Mouse (Mus musculus) MEL (cell line): ENCODE data around the gene Gm21954. TPM values are rescaled to one million over a fixed set of nuclear protein-coding genes. Genes with fewer than 3 reads are reported as not detected.

Experiments used
- DNase-seq: peaks from one replicate; pipeline ENCODE4 v3.0.0; 2011; ENCODE audit warnings: low read depth, low spot score
- H3K27ac ChIP-seq: 2 replicates; pipeline ENCODE4 v1.5.1; 2012; ENCODE audit warnings: low read depth, mild to moderate bottlenecking, control low read depth, low read length, moderate library complexity; ENCODE audit not compliant: control insufficient read depth
- H3K27me3 ChIP-seq, 2 experiments: fragments of 150-350 bp in 1 of 2; sonication (generic) in 1 of 2; 2 replicates each; pipeline ENCODE4 v1.6.1; 2012; ENCODE audit warnings: low read length in 2 of 2, mild to moderate bottlenecking in 2 of 2, improper control_type of control experiment in 1 of 2, moderate library complexity in 1 of 2; ENCODE audit not compliant: insufficient read depth in 2 of 2, control insufficient read depth in 1 of 2
- H3K36me3 ChIP-seq, 2 experiments: 2 replicates each; pipeline ENCODE4 v1.6.1; 2012 to 2014; ENCODE audit warnings: low read length in 2 of 2, improper control_type of control experiment in 1 of 2, inconsistent platforms in 1 of 2, mild to moderate bottlenecking in 1 of 2; ENCODE audit not compliant: insufficient read depth in 2 of 2, control insufficient read depth in 1 of 2
- H3K4me1 ChIP-seq, 2 experiments: fragments of 150-350 bp in 1 of 2; sonication (generic) in 1 of 2; 2 replicates each; pipeline ENCODE4 v1.6.1; 2012; ENCODE audit warnings: low read length in 2 of 2, improper control_type of control experiment in 1 of 2, mild to moderate bottlenecking in 1 of 2; ENCODE audit not compliant: insufficient read depth in 2 of 2, control insufficient read depth in 1 of 2
- H3K4me3 ChIP-seq, 2 experiments: fragments of 150-350 bp in 1 of 2; sonication (generic) in 1 of 2; 2 replicates each; pipeline ENCODE4 v1.5.1; 2012; ENCODE audit warnings: low read depth in 2 of 2, low read length in 2 of 2, mild to moderate bottlenecking in 2 of 2, moderate library complexity in 2 of 2, control low read depth in 1 of 2, improper control_type of control experiment in 1 of 2; ENCODE audit not compliant: control insufficient read depth in 1 of 2, insufficient read depth in 1 of 2
- H3K79me2 ChIP-seq: 2 replicates; pipeline ENCODE4 v1.6.1; 2012; ENCODE audit warnings: mild to moderate bottlenecking, low read length, moderate library complexity; ENCODE audit not compliant: control insufficient read depth, poor library complexity, insufficient read depth
- H3K9ac ChIP-seq: 2 replicates; pipeline ENCODE4 v1.6.1; 2012; ENCODE audit warnings: low read depth, mild to moderate bottlenecking, control low read depth, low read length, moderate library complexity; ENCODE audit not compliant: control insufficient read depth, poor library complexity, severe bottlenecking
- H3K9me3 ChIP-seq: fragments of 150-350 bp; sonication (generic); replicated peaks from 2 replicates; pipeline ENCODE4 v1.6.1; 2012; ENCODE audit warnings: mild to moderate bottlenecking, low read length, improper control_type of control experiment, moderate library complexity; ENCODE audit not compliant: insufficient read depth
- BHLHE40 ChIP-seq: IDR thresholded peaks from 2 replicates; pipeline ENCODE4 v1.6.1; 2012; ENCODE audit warnings: low read depth, mild to moderate bottlenecking, inconsistent platforms, low read length, improper control_type of control experiment, borderline replicate concordance
- CHD2 ChIP-seq: IDR thresholded peaks from 2 replicates; pipeline ENCODE4 v1.6.1; 2011; ENCODE audit warnings: low read length, improper control_type of control experiment
- ELF1 ChIP-seq: IDR thresholded peaks from 2 replicates; pipeline ENCODE4 v1.6.1; 2014; ENCODE audit warnings: low read depth, mild to moderate bottlenecking, inconsistent platforms, low read length, improper control_type of control experiment, moderate library complexity
- GABPA ChIP-seq: IDR thresholded peaks from 2 replicates; pipeline ENCODE4 v1.6.1; 2012; ENCODE audit warnings: low read depth, mild to moderate bottlenecking, inconsistent platforms, low read length, improper control_type of control experiment, moderate library complexity
- KAT2A ChIP-seq: conservative IDR thresholded peaks from 2 replicates; pipeline ENCODE4 v1.6.1; 2012; ENCODE audit warnings: low read depth, low read length, improper control_type of control experiment, inconsistent platforms
- MAX ChIP-seq: IDR thresholded peaks from 2 replicates; pipeline ENCODE4 v1.6.1; 2011; ENCODE audit warnings: low read length, improper control_type of control experiment
- MEF2A ChIP-seq: IDR thresholded peaks from 2 replicates; pipeline ENCODE4 v1.6.1; 2014; ENCODE audit warnings: low read depth, mild to moderate bottlenecking, inconsistent platforms, low read length, improper control_type of control experiment; ENCODE audit not compliant: poor library complexity, insufficient replicate concordance, severe bottlenecking; ENCODE audit errors: extremely low read depth
- MXI1 ChIP-seq: IDR thresholded peaks from 2 replicates; pipeline ENCODE4 v1.6.1; 2011; ENCODE audit warnings: mild to moderate bottlenecking, low read depth, low read length, improper control_type of control experiment
- MYB ChIP-seq: IDR thresholded peaks from 2 replicates; pipeline ENCODE4 v1.6.1; 2011; ENCODE audit warnings: mild to moderate bottlenecking, low read depth, low read length, improper control_type of control experiment
- NELFE ChIP-seq: IDR thresholded peaks from 2 replicates; pipeline ENCODE4 v1.6.1; 2011; ENCODE audit warnings: low read depth, low read length, improper control_type of control experiment
- NRF1 ChIP-seq: IDR thresholded peaks from 2 replicates; pipeline ENCODE4 v1.6.1; 2014; ENCODE audit warnings: low read depth, mild to moderate bottlenecking, inconsistent platforms, low read length, improper control_type of control experiment, moderate library complexity; ENCODE audit not compliant: poor library complexity, insufficient read depth, severe bottlenecking
- POLR2A ChIP-seq, 2 experiments: IDR thresholded peaks; 2 replicates each; pipeline ENCODE4 v1.6.1; 2011 to 2012; ENCODE audit warnings: low read length in 2 of 2, mild to moderate bottlenecking in 2 of 2, control low read depth in 1 of 2, improper control_type of control experiment in 1 of 2, low read depth in 1 of 2, moderate library complexity in 1 of 2; ENCODE audit not compliant: control insufficient read depth in 1 of 2, insufficient read depth in 1 of 2, poor library complexity in 1 of 2
- POLR2AphosphoS2 ChIP-seq: IDR thresholded peaks from 2 replicates; pipeline ENCODE4 v1.6.1; 2011; ENCODE audit warnings: low read length, improper control_type of control experiment
- POLR2AphosphoS5 ChIP-seq: IDR thresholded peaks from 2 replicates; pipeline ENCODE4 v1.6.1; 2012; ENCODE audit warnings: low read depth, borderline replicate concordance, mild to moderate bottlenecking, inconsistent platforms, low read length, moderate library complexity, mixed read lengths
- RCOR1 ChIP-seq: IDR thresholded peaks from 2 replicates; pipeline ENCODE4 v1.6.1; 2012; ENCODE audit warnings: low read depth, mild to moderate bottlenecking, inconsistent platforms, low read length, improper control_type of control experiment
- SMC3 ChIP-seq: IDR thresholded peaks from 2 replicates; pipeline ENCODE4 v1.6.1; 2011; ENCODE audit warnings: low read depth, low read length, improper control_type of control experiment
- TAL1 ChIP-seq: IDR thresholded peaks from 2 replicates; pipeline ENCODE4 v1.6.1; 2012; ENCODE audit warnings: mild to moderate bottlenecking, inconsistent platforms, low read length, moderate library complexity, mixed read lengths
- UBTF ChIP-seq: IDR thresholded peaks from 2 replicates; pipeline ENCODE4 v1.6.1; 2012; ENCODE audit warnings: low read depth, mild to moderate bottlenecking, inconsistent platforms, low read length, improper control_type of control experiment, moderate library complexity, borderline replicate concordance; ENCODE audit not compliant: insufficient read depth
- USF1 ChIP-seq: IDR thresholded peaks from 2 replicates; pipeline ENCODE4 v1.6.1; 2014; ENCODE audit warnings: low read depth, mild to moderate bottlenecking, inconsistent platforms, low read length, improper control_type of control experiment, moderate library complexity
- ZC3H11A ChIP-seq: IDR thresholded peaks from 2 replicates; pipeline ENCODE4 v1.6.1; 2012; ENCODE audit warnings: low read depth, mild to moderate bottlenecking, inconsistent platforms, low read length, improper control_type of control experiment
- ZKSCAN1 ChIP-seq: IDR thresholded peaks from 2 replicates; pipeline ENCODE4 v1.6.1; 2012; ENCODE audit warnings: low read depth, mild to moderate bottlenecking, inconsistent platforms, low read length, improper control_type of control experiment, moderate library complexity
- polyA plus RNA-seq, 2 experiments: library from polyadenylated mRNA; stranded (reverse) in 1 of 2; unstranded in 1 of 2; fragments of >175 nt in 1 of 2; fragments of >200 nt in 1 of 2; gene quantifications; 2 replicates each; pipeline versions ENCODE4 v1.2.1 to v1.2.4; 2012; ENCODE audit warnings: low replicate concordance in 2 of 2, low read depth in 1 of 2; ENCODE audit not compliant: insufficient read length in 2 of 2, insufficient read depth in 1 of 2, missing spikeins in 1 of 2
- total RNA-seq: library from RNA; depleted of rRNA; stranded (reverse); fragments of 300-350 nt; gene quantifications from 2 replicates; pipeline ENCODE4 v1.2.3, GENCODE M21; 2012

Gene Gm21954
- total and polyA plus RNA-seq, 3 experiments, result not detected

DNA sequence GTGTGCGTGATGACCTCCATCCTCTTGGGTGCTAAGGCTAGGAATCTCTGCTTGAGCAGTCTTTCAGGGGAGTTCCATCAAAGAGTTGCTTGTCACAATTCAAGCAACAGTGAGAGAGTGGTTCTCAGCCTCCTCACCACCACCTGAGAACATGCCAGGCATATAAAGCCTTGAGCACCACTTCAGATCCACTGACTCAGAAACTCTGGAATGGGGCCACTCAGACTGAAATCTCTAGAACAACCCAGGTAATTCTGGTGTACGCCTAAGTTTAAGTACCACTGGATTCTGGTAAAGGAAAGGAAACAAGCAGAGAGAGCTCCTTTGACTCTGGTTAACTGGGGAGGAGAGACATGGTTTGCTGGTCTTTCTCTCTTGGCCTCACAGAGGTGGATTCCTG is 19.5 kb downstream of the Gm21954 start:
- TF ChIP-seq KAT2A (no peak), MYB (no peak), MXI1 (no peak), MEF2A (no peak), ZKSCAN1 (no peak), TAL1 (no peak), POLR2A (IDR thresholded peaks at IDR 0.05; ENCODE audit: control insufficient read depth in 1 of 2, insufficient read depth in 1 of 2, low read depth in 1 of 2, low read length in 2 of 2, poor library complexity in 1 of 2) (no peak)
- TF ChIP-seq, all 39 proteins: peak for 0
- no peaks in the 10 kb centered on the region for H3K9me3 ChIP-seq

GRCm38 (mm10) chr3:55451877-55452276 is 20.1 kb downstream of the Gm21954 start:
- Histone ChIP-seq H3K79me2 (no peaks in the 10 kb centered on the region), H3K4me3 (no peak overlapping the region), H3K27ac (no peak overlapping the region), H3K27me3 (no peaks in the 10 kb centered on the region), H3K9ac (no peak overlapping the region), H3K36me3 (no peaks in the 10 kb centered on the region), H3K9me3 (no peaks in the 10 kb centered on the region), H3K4me1 (no peaks in the 10 kb centered on the region)
- no peak for TF ChIP-seq GABPA
- no peak for DNase-seq

More for the DNA sequence above, 19.5 kb downstream of the Gm21954 start:
- no peaks in the 10 kb centered on the region for H3K79me2 ChIP-seq
- H3K9ac ChIP-seq, result no peak overlapping the region
- no peaks in the 10 kb centered on the region for H3K27me3 ChIP-seq
- H3K4me3 ChIP-seq, result no peak overlapping the region
- DNase-seq, result no peak
- H3K4me1 ChIP-seq, result no peaks in the 10 kb centered on the region
- no peak overlapping the region for H3K27ac ChIP-seq
- no peaks in the 10 kb centered on the region for H3K36me3 ChIP-seq

GRCm38 (mm10) chr3:55451035-55451434 is 21.0 kb downstream of the Gm21954 start:
- Histone ChIP-seq H3K9ac (no peak overlapping the region), H3K79me2 (no peaks in the 10 kb centered on the region), H3K4me3 (no peak overlapping the region), H3K36me3 (no peaks in the 10 kb centered on the region), H3K4me1 (no peaks in the 10 kb centered on the region), H3K9me3 (no peaks in the 10 kb centered on the region), H3K27me3 (no peaks in the 10 kb centered on the region), H3K27ac (no peak overlapping the region)
- DNase-seq, result no peak
- no peak for TF ChIP-seq MEF2A
- no peak for TF ChIP-seq ZC3H11A
- TF ChIP-seq POLR2AphosphoS2, result no peak
- no peak for TF ChIP-seq MAX
- TF ChIP-seq RCOR1, result no peak
- no peak for TF ChIP-seq ELF1
- no peak for TF ChIP-seq NELFE
- no peak for TF ChIP-seq BHLHE40
- TF ChIP-seq ZKSCAN1, result no peak
- TF ChIP-seq KAT2A, result no peak
- no peak for TF ChIP-seq UBTF
- no peak for TF ChIP-seq SMC3
- TF ChIP-seq NRF1, result no peak
- TF ChIP-seq USF1, result no peak
- no peak for TF ChIP-seq POLR2AphosphoS5
- no peak for TF ChIP-seq CHD2
- TF ChIP-seq, all 39 proteins: peak for 0
